Comparison of ENCODE assay signal across 15 mouse cellular contexts in the genomic region with DNA sequence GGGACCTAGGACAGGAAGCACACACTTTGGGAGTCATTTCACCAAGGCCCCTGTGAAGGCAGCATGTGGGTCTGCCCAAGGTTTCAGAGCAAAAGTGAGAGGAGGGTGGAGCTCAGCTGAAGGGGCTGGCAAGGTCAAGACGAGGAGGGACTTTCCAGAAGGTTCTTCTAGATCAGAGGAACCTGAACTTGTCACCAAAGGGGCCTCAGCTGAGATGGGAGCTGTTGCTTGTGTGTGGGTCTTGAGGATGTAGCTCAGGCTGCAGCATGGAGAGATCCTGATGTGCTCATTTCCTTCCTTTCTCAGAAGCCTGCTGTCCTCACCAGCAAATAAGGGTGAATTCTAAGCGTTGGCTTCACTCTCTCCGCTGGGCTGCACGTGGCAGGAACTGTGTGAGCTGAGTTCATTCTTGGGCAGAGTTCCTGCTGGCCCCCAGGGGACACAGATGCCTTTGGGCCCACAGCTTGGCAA. TPM values are rescaled to one million over a fixed set of nuclear protein-coding genes. Genes with fewer than 3 reads are reported as not detected.
DNase-seq lines count a peak whose midpoint lies in the region; ATAC-seq and TF ChIP-seq lines count a peak whose summit lies in the region.
"Had no signal": no experiment of that assay in that cellular context is flagged by ENCODE, and none has a peak within 500 bp of the region (broad histone marks: within the 10 kb centered on the region; RNA-seq: fewer than 3 reads in every experiment).

No protein-coding gene starts in this region.

- no peaks in the 10 kb centered on the region for H3K27me3 ChIP-seq in heart, embryonic 12.5 days (replicated peaks)
- H3K27me3 ChIP-seq in liver, postnatal 0 days (ENCODE audit: insufficient read depth, low read length) = no peaks in the 10 kb centered on the region
- H3K27me3 ChIP-seq in liver, embryonic 12.5 days (replicated peaks) = peaks cover 13% of the 10 kb centered on the region
- H3K27me3 ChIP-seq: Patski had no signal

- DNase-seq in heart, adult 11 months = peak; percentile 92
- DNase-seq in liver, postnatal 0 days = no peak
- DNase-seq in naive thymus-derived CD4-positive, alpha-beta T cell, adult 2 months (ENCODE audit: low read depth) = peak; percentile 34
- DNase-seq in cerebellum, postnatal 4 days (ENCODE audit: low spot score in 2 of 2) = no peak
- no peak for DNase-seq in left cerebral cortex, postnatal 36 days (ENCODE audit: low spot score in 2 of 2)
- DNase-seq: gastrocnemius, postnatal 25 days had no signal

- no peak for ATAC-seq in heart, embryonic 12.5 days (ENCODE audit: insufficient number of reproducible peaks, low FRiP score)
- ATAC-seq in liver, postnatal 0 days = no peak
- ATAC-seq in liver, embryonic 12.5 days = no peak
- ATAC-seq: Patski had no signal

- WGBS in heart, embryonic 12.5 days = 44% methylated on average over 4 of the region's 4 CpGs
- 33% methylated on average over 4 of the region's 4 CpGs for WGBS in liver, postnatal 0 days (ENCODE audit: insufficient replicate concordance)
- 27% methylated on average over 4 of the region's 4 CpGs for WGBS in liver, embryonic 12.5 days (ENCODE audit: insufficient replicate concordance)

- H3K4me3 ChIP-seq in heart, embryonic 12.5 days = no peak overlapping the region
- no peak overlapping the region for H3K4me3 ChIP-seq in liver, postnatal 0 days (ENCODE audit: low read depth, low read length)
- H3K4me3 ChIP-seq in liver, embryonic 12.5 days = no peak overlapping the region
- no peak overlapping the region for H3K4me3 ChIP-seq in brown adipose tissue, adult 24 weeks (ENCODE audit: insufficient read depth, low read depth, low read length)
- H3K4me3 ChIP-seq: forebrain, embryonic 12.5 days had no signal

- H3K9ac ChIP-seq in heart, embryonic 12.5 days = no peak overlapping the region
- no peak overlapping the region for H3K9ac ChIP-seq in liver, postnatal 0 days (replicated peaks)
- no peak overlapping the region for H3K9ac ChIP-seq in liver, embryonic 12.5 days
- H3K9ac ChIP-seq: forebrain, embryonic 12.5 days had no signal

- intact Hi-C loops in left cerebral cortex, postnatal 36 days (cut with DNase I) = no loop called here

- no peak for TF ChIP-seq CTCF in liver, postnatal 0 days (IDR thresholded peaks at IDR 0.05; ENCODE audit: low read depth)

- no peak for TF ChIP-seq EP300 in liver, postnatal 0 days (IDR thresholded peaks at IDR 0.05; ENCODE audit: low read depth)

- no peak overlapping the region for H3K27ac ChIP-seq in heart, embryonic 12.5 days (ENCODE audit: poor library complexity, severe bottlenecking)
- peak overlapping the region; percentile 24; the same call in 1 of the 2 replicates for H3K27ac ChIP-seq in liver, postnatal 0 days (ENCODE audit: low read depth)
- no peak overlapping the region for H3K27ac ChIP-seq in liver, embryonic 12.5 days
- peak overlapping the region; percentile 68 for H3K27ac ChIP-seq in brown adipose tissue, adult 24 weeks (replicated peaks; ENCODE audit: low read depth, low read length)
- H3K27ac ChIP-seq: forebrain, embryonic 12.5 days had no signal

- H3K4me2 ChIP-seq in heart, embryonic 12.5 days = no peak overlapping the region
- no peak overlapping the region for H3K4me2 ChIP-seq in liver, postnatal 0 days (ENCODE audit: low read depth, low read length)
- H3K4me2 ChIP-seq in liver, embryonic 12.5 days = no peak overlapping the region
- H3K4me2 ChIP-seq: forebrain, embryonic 12.5 days had no signal

- no peaks in the 10 kb centered on the region for H3K36me3 ChIP-seq in heart, embryonic 12.5 days
- no peaks in the 10 kb centered on the region for H3K36me3 ChIP-seq in liver, postnatal 0 days (replicated peaks; ENCODE audit: insufficient read depth, low read length)
- no peaks in the 10 kb centered on the region for H3K36me3 ChIP-seq in liver, embryonic 12.5 days
- H3K36me3 ChIP-seq: forebrain, embryonic 12.5 days had no signal

- no peaks in the 10 kb centered on the region; the same call in 1 of the 2 replicates for H3K9me3 ChIP-seq in heart, embryonic 12.5 days (replicated peaks)
- no peaks in the 10 kb centered on the region for H3K9me3 ChIP-seq in liver, postnatal 0 days (ENCODE audit: low read length)
- H3K9me3 ChIP-seq in liver, embryonic 12.5 days (replicated peaks) = no peaks in the 10 kb centered on the region
- H3K9me3 ChIP-seq: forebrain, embryonic 12.5 days had no signal

- peaks cover 39% of the 10 kb centered on the region for H3K4me1 ChIP-seq in heart, embryonic 12.5 days (replicated peaks)
- H3K4me1 ChIP-seq in liver, postnatal 0 days (ENCODE audit: insufficient read depth) = peaks cover 16% of the 10 kb centered on the region
- H3K4me1 ChIP-seq in liver, embryonic 12.5 days = peaks cover 26% of the 10 kb centered on the region
- H3K4me1 ChIP-seq in brown adipose tissue, adult 24 weeks (ENCODE audit: control insufficient read depth, insufficient read depth, insufficient read length, low read length) = peaks cover 14% of the 10 kb centered on the region

RNA-seq across cellular contexts. Expression of a gene that starts 19.8 kb away (rescaled TPM):
- 0.33 and 0.36 TPM in 2 replicates for polyA plus RNA-seq in heart, embryonic 12.5 days (2016; fragmentation: Nextera tagmentation; extraction: Ambion mirVana)
- not detected in 2 replicates for polyA plus RNA-seq in liver, postnatal 0 days (2015; fragmentation: Nextera tagmentation; extraction: Ambion mirVana)
- polyA plus RNA-seq in liver, embryonic 12.5 days (2016; fragmentation: Nextera tagmentation; extraction: Ambion mirVana) = 0.04 TPM in 2 replicates
- not detected in 2 replicates for polyA plus RNA-seq in brown adipose tissue, adult 24 weeks (2012; ENCODE audit: insufficient read depth, insufficient read length, missing spikeins)
- under 1 TPM; 0.22 to 0.48 TPM for total RNA-seq in left cerebral cortex, postnatal 36 days (2021)
- total RNA-seq: gastrocnemius, postnatal 25 days; liver, adult 2 months; monocyte, adult 5-6 weeks had no signal
- polyA plus RNA-seq: forebrain, embryonic 12.5 days; liver, adult 2 months; stomach, embryonic 14.5 days; urinary bladder, adult 2 months had no signal

Comparison
In these comparisons a context has a peak if more than half of its experiments do, and no peak if none do; other contexts are left out.
1. H3K27ac ChIP-seq: peak in liver, postnatal 0 days (single experiment) and brown adipose tissue, adult 24 weeks (single experiment); none in heart, embryonic 12.5 days (single experiment) and liver, embryonic 12.5 days (single experiment).
2. DNase-seq: peak in heart, adult 11 months (single experiment) and naive thymus-derived CD4-positive, alpha-beta T cell, adult 2 months (single experiment); none in liver, postnatal 0 days (single experiment), cerebellum, postnatal 4 days (0 of 2) and left cerebral cortex, postnatal 36 days (0 of 2).